Mouse (Mus musculus) megakaryocyte, embryonic 14.5 days (primary cell): ENCODE measurements around the gene Vtn.

Source experiments
- FLI1 ChIP-seq: IDR thresholded peaks from 2 replicates; pipeline ENCODE4 v1.6.1; 2012; ENCODE audit warnings: low read length, inconsistent platforms, mixed read lengths
- GATA1 ChIP-seq: IDR thresholded peaks from 3 replicates; pipeline ENCODE4 v1.6.1; 2012; ENCODE audit warnings: mixed read lengths, low read length, inconsistent platforms, borderline replicate concordance

DNA sequence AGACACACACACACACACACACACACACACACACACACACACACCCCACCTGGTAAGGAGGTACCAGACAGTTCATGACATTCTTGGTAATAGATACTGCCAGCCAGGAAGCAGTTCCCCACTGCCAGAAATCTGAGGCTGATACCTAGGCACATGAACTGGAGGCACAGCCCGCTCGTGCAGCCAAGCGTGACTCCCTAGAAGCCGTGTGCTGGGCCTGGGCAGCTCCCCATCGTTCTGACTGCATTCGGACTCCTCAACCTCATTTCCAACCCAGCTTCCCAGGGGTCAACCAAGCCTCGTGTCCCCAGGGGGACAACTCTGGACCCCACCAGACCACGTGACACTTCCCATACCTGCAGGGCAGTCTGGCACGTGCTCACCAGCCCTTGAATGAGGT lies 29.8 kb downstream of the Vtn start:
- no peak for TF ChIP-seq GATA1
- no peak for TF ChIP-seq FLI1
